Mouse (Mus musculus): ENCODE measurements around the gene Nos1ap.

Nos1ap gene

DNA sequence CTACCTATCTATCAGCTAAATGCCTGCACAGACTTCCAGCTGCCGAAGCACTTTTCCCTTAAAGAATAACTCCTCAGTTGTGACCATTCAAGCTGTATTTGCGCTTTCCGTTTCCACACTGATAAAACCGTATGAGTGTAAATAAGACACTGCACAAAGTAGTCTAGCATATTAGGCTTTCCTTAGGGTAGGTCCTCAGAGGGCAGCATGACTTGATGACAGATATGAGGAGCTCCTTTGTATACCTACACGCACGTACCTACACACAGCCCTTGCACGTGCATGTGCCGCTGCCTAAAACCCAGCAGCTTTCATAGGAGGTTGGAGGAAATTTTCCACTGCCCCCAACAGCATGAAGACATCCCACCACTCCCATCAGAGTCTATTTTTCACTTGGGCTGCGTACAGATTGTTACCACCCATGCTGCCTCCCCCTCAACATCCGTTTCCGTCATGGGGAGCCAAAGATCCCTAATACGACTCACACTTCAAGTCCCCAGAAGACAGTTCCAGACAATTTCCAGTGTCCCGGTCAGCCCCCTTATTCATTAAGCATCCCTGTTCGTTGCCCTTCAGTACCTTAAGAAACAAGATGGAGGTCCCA lies 41.4 kb downstream of the Nos1ap start:
- peak; percentile 78 for DNase-seq (ENCODE audit: low read depth, low spot score)

DNA sequence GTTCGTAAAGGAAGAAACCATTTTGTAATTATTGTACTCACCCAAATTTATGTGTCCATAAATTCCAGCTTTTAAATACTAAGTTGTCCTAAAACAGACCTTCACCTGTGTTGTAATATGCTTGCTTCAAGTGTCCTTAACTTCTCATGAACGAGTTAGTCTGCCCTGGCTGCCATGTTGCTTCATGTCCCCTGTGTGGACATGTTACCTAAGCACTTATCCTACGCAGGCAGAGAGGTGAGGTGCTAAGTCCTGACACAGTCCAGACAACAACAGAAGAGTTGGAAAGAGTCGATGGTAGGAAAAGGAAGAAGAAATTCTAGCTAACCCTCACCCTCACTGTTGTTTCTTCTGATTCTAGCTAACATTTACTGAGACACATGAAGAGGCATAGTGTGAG lies 43.4 kb downstream of the Nos1ap start:
- no peak for DNase-seq (ENCODE audit: low read depth, low spot score)

DNA sequence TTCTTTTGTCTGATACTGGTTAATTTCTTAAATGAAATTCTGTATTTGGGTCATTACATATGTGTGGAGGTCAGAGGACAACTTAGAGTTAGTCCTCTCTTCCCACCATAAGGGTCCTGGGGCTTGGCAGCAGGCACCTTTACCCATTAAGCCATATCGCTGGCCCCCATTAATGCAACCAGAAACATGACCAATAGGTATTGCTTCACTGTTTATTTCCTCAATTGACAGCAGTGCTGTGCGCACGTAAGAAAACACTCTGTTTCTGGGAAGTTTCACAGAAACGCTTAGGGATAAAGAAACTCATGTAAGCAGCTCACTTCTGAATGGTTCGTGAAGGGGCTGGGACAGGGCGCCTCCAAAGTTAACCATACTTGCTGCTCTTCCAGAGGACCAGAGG lies 44.4 kb downstream of the Nos1ap start:
- DNase-seq (ENCODE audit: low read depth, low spot score): no peak

DNA sequence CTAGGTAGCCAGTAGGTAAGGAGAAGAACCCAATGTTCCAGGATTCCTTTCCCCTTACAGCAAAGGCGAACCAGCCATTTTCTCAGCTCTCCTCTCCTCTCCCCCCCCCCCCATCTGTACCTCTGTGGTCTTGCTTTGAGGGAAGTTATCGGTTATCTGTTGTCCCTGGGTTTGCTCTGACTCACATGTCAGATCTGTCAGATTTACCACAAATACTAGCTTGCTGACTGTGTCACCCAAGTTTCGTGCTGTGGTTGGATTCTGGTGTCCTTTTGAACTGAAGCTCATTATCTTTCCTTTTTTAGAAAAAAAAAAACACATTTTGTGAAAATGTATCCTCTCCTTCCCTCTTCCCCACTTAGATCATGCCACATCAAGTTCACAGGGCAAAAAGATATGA lies 50.2 kb downstream of the Nos1ap start:
- no peak for DNase-seq (ENCODE audit: low read depth, low spot score)

DNA sequence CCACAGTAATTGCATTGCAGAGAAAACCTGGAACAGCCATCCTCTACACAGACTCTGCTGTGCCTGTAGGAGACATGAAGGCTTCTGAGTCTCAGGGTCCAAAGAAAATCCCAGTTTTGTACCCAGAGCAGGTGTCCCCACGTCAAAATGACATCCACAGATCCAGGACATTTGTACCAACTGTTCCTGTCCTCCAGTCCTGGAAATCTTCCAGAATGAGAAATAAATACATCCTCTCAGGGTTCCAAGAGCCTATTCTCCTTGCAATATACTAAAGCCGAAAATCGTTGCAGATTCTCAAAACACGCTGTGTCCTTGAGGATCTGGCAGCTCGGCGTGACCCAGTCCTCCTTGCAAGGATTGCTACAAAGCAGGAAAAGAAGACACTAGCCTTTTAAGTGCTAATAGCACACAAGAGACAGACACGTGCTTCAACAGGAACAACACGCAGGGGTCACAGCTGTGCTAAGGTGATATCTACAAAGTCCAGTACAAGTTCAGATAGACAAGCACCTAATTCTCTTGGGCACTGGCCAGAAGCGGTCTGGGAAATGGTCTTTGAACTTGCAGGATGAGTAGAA lies 51.1 kb downstream of the Nos1ap start:
- DNase-seq (ENCODE audit: low read depth, low spot score): peak; percentile 84

DNA sequence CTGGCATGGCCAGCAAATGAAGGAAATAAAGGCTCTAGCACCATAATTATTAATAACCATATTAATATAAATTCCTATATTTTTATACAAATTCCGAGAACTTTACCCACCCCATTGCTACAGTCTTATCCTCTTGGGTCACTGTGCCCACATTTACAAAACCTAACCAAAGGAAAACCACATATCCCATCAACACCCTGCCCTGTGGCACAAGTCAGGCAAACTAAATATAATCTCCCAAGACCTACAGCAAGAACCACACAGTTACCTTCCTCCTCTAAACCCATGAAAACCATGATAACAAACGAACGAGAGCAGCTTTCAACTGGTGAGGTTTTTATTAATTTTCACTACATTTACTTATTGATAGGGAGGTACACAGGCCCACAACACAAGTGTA lies 53.3 kb downstream of the Nos1ap start:
- no peak for DNase-seq (ENCODE audit: low read depth, low spot score)

DNA sequence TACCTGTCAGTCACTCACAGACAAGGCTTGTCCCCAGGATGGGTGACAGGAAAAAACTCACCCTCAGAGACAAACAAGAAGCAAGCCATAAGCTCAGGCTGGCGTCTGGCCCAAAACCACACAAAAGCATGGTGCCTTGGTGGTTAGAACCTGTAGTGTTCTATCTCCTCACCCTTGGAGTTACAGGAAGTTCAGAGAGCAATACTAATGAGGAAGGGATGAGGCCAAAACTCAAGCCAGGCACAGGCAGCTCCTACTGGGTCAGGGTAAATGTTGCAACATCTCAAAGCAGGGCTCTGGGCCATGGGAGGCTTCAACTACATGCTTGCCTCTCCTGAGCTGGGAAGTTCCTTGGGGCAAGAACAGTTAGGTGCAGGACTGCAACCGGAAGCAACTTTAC lies 54.4 kb downstream of the Nos1ap start:
- DNase-seq (ENCODE audit: low read depth, low spot score): no peak

DNA sequence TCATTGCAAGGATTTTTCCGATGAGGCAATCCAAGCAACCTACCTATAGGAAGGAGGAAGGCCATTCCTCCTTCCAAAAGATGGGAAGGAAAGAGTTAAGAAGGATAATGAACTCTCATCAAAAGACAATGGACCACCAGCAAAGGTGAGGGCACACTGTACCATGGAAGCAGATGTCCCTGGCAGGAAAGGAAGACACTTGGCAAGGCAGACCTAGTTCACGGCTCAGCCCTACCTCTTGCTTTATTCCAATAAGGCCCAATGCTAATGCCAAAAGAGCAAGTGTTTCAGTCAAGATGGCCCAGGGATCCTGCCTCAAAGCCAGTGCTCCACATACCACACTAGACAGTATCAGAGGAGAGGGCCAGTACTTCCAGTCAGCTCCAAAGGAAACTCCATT lies 58.4 kb downstream of the Nos1ap start:
- DNase-seq (ENCODE audit: low read depth, low spot score): no peak

DNA sequence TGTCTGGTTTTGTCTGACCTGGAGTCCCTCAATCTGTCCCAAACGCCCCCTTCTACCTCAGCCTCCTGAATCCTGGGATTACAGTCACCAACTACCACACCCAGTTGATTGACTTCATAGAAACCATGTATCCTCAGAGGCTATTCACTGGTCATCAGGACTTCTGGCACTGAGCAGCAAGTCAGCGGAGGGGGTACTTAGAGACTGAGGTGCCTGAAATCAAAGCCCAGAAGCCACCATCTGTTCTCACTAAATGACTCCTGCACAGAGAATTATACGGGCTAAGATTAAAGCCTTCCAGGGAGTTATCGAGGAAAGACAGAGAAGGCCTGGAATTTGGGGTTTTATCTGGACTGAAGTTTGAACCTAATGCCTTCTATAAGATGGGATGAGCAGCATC lies 59.2 kb downstream of the Nos1ap start:
- DNase-seq (ENCODE audit: low read depth, low spot score): no peak

DNA sequence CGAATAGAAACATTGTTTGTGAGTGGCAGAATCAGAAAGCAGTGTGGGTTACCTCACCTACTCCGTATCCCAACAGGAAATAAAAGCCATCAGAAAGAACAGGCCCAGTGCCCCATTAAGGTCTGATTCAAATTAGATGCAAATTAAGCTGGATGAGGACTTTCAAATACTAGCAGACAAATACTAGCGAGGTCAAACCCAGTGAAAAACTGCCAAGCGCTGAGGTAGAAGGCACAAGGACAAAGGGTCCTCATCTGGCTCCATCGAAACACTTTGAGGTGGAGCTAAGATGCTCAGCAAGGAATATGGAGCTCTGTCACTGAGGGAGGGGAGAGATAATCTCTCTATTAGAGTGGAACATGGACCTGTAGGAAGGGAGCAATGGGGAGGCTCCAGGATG lies 66.8 kb downstream of the Nos1ap start:
- no peak for DNase-seq (ENCODE audit: low read depth, low spot score)

DNA sequence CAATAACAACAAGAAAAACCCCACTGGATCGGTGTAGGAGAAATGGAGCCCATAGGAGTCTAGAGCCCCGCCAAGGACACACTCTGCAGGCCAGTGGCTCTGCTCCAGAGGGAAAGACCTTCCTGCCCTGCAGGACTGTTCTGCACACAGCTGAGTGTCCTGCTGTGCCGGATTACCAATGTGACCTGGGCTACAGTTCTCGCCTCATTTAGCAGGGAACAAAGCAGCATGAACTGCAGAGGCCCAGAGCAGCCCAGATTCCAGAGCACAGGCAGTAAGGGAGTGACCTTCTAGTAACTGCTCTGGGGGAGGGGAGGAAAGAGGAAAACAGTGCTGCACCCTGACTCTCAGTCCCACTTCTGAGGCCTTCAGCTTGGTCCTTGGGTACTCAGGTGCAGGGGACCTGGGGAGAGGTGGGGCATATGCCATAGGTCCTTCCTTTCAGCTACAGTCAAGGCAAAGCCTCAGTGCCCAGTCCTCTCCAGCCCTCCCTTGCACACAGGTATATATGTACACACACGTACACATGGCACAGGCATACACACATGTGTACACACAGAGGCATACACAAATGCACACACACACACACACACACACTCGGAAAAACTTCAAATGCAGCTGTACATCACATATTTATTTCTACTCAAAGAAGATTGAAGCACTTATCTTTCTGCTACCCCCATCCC lies 68.0 kb downstream of the Nos1ap start:
- DNase-seq (ENCODE audit: low read depth, low spot score): peak; percentile 65

DNA sequence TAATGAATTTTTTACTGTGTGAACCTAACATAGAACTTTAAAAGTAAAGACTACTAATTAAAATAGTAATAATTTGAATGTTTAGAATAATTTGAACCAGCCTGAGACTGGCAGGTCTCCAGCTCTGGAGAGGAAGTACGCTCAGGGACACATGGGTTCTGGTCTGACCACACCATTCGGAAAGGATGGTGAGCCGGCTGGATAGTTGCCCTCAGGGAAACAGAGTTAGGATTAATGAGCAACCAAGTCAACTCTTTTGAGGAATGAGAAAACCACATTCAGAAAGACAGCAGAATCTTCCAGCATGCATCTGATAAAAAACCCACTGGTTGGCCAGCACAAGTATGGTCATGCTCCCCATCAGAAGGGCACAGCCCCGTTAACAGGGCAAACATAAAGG lies 69.5 kb downstream of the Nos1ap start:
- DNase-seq (ENCODE audit: low read depth, low spot score): no peak

DNA sequence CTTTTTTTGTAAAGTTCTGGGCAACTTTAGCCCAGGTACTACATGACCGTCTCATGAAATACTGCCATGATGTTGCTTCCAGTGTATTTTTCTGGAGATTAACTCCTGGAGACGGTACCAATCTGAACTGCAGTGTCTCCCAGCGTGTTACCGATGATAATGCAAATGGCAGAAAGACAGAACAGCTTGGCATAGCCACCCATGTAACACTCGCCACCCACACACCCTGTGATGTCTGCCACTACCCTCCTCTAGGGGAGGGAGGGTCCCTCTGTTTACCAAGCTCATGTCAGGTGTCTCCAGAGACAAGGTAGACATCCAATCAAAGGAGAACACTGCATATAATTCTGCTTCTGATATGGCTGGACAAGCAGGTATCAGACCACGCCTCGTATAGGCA lies 70.0 kb downstream of the Nos1ap start:
- DNase-seq (ENCODE audit: low read depth, low spot score): peak; percentile 69

DNA sequence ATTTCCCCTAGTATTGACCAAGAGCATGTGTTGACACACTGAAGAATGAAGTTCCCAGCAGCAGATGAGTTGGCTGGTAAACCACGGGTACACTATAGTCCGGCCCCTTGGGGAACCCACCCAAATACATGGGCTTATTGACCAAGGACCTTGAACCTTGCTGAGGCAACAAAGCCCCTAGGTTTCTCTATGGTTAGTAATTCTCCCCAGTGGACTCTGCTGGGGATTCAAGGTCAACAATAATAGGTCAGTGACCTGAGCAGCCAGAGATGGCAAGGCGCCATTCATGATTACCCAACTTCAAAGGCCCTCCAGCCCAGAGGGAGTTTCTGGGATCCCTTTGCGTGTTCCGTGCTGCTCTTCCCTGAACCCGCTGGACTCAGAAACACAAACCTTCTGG lies 73.5 kb downstream of the Nos1ap start:
- no peak for DNase-seq (ENCODE audit: low read depth, low spot score)

DNA sequence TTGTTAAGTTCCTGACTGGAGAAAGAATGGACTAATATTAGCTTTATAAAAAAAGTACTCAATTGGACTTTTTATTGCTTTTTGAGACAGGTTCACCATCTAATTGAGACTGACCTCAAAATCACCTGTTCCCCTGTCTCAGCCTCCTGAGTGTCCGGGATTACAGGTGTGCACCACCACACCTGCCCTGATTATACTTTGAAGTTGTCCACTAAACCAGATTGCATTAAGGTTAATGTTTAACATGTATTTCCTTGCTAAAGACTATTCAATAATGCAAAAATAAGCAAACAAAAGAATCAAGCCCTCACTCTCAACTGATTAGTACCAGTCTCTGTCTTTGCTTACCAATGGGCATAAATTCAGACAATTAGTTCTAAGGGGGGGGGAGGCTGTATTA lies 74.2 kb downstream of the Nos1ap start:
- no peak for DNase-seq (ENCODE audit: low read depth, low spot score)

DNA sequence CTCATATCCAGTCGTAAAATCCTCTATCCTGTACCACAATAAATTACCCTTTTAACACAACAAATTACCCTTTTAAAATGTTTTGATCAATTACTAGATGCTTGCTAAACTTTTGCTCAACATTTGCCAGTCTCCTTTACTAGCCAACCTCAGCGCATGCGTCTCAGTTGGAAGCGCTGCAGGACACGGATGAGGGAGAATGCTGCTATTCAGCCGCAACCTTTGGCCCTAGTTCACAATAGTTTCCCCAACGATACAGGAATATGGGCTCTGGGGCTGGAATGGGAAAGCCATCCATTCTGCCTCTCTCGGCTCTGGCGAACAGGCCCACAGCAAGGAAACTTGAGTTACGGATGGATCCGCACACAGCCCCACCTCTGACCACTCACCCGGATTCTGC lies 75.4 kb downstream of the Nos1ap start:
- no peak for DNase-seq (ENCODE audit: low read depth, low spot score)

DNA sequence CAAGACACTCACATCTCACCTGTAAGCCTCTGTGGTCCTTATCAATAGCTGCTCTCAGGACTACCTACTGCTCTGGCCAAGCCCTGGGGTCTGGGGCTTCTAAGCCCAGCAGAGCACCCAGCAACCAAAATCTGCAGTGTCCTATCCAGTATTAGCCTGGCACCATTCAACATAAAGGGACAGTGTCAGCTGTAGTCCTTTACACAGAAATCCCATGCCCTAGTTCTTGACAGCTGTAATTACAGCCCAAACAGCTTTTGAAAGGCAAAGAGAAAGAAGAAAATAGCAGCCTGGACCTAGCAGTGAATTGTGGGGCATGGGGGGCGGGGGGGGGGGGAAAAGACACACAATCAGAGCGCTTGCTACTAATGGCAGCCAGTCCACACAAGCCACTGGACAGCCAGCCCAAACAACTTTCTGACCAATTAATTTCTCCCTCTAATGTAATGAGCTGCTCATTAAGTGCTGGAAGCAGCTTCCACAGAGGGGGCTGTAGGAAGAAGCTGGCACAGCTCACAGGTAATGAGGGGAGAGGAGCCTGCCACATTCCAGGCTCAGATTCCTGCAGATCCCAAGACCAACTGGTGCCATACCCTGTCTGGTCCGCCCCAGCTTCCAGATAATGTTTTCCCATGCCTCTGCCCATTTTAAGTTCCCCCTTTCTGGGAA lies 77.1 kb downstream of the Nos1ap start:
- DNase-seq (ENCODE audit: low read depth, low spot score): no peak

DNA sequence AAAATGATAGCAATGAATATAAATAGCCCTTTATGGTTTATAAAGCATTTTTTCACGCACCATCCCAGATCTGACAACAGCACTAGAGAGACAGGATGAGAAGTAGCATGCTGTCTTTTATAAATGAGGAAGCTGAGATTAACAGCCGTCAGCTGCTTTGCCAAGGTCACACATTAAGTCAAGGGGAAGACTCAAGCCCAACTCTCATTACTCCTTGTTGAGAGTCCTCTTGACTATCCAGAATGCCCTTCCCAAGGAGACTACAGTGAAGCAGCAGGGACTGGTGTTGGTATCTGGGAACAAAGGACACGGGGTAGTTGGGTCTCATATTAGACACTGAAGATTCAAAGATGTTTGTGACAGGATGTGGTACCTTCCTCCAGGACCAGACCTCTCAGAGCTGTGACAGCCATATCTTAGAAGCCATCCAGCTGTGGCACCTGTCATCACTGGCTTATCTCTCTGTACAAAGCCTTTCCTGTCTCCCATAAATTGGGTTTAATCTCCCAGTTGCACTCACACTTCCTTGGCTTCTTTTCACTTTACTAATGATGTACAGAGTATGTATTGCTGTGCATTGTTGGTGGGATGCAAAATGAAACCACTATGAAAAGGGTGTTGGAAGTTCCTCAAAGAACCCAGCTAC lies 78.9 kb downstream of the Nos1ap start:
- DNase-seq (ENCODE audit: low read depth, low spot score): no peak

DNA sequence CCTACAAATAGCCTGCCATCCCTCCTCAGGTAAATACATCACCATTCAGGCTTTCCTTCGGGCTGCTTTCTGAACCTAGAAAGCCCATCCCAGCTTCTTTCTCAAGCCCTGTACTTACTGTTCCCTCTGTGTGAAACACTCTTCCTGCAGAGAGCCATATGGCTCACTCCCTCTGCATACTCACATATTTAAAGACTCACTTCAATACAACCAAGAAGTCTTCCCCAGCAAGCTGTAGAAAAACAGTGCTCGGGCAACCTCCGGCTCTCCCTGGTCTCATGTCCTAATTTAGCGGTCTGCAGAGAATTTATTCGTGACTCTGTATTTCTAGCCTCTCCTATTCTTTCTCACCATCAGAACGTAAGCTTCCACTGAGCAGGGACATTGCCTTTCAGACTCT lies 83.4 kb downstream of the Nos1ap start:
- peak; percentile 86 for DNase-seq (ENCODE audit: low read depth, low spot score)

DNA sequence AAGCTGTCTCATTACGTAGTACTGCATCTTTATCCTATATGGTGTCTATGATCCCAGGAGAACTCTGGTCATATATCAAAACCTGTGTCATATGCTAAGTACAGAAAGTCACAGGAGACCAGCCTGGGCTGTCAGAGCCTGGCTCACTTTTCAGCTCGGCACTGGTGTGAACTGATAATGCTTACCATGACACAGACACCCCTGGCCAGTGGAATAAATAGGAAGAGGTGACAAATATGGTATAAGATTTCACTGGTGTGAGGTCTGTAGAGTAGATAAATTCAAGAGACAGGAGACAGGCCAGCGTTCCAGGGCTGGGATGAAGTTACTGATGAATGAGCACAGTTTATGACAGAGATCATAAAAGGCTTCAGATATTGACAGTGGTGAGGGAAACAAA lies 84.6 kb downstream of the Nos1ap start:
- no peak for DNase-seq (ENCODE audit: low read depth, low spot score)

DNA sequence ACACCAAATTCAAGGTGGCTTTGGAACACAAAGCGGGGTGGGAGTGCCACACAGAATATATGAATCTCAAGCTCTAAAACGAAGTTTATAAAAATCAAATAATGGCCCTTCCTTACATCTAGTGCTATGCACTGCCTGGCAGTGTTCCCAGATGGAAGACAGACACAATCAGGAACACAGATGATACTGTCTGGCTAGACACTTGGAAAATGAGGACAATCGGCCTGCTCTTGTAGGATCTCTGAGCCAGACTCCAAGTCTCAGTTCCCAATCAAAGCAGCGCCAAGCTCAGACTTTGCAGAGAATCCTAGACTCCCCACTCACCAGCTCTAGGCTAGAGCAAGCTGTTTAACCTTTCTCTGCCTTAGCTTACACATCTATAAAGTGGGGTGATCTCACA lies 85.3 kb downstream of the Nos1ap start:
- peak; percentile 71 for DNase-seq (ENCODE audit: low read depth, low spot score)

DNA sequence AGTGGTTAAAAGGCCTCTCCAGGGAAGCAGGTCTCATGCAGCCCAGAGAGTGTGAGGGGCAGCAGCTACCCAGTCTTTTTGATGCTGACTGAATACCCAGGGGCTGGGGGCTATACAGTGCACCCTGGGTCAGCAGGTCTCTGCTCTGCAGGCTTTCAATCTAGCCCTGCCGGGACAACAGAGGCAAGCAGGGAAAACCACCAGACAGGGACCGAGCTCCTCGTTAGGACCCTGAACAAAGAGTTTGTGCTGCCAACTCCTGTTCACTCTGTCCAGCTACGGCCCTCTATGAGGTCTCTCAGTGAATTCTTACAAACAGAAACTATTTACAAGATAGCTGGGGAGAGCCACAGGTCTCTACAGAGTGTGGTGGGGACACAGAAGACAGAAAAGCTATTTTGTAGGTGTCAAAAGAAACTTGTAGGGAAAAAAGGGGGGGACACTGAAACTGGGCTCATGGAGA lies 86.4 kb downstream of the Nos1ap start:
- no peak for DNase-seq (ENCODE audit: low read depth, low spot score)

Measured in brain, adult 2 months (tissue).